Mouse (Mus musculus) adrenal gland, adult 8-10 months (tissue): ENCODE results near the gene Snap47. TPM values are rescaled to one million over a fixed set of nuclear protein-coding genes. Genes with fewer than 3 reads are reported as not detected.

ENCODE experiments used
- DNase-seq: peaks from one replicate; pipeline ENCODE4 v3.0.0; 2022
- total RNA-seq, 4 experiments: library from RNA; stranded (reverse); gene quantifications; 2 replicates each; pipeline ENCODE4 v1.2.4; 2022

Gene Snap47
- total RNA-seq, 4 experiments from 2014 or later: 106 to 112 (median 108) TPM

DNA sequence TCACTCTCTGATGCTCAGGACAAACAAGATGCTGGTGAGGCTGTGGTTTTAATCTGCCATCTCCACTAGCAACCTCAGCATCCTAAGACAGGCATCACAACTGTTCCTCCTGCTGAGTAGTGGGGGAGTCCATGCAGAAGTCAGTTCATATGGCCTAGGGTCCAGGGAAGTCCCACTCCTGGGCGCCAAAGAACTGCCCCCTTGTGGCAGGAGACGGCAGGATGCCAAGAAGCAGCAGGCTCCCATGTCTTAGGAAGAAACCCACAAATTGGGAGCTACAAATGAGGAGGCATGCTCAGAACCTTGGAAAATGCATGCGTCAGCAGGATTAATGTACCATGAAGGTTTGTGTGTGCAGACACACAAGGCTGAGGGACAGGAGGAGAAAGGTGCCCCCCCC is 84.4 kb downstream of the Snap47 start:
- no peak for DNase-seq

DNA sequence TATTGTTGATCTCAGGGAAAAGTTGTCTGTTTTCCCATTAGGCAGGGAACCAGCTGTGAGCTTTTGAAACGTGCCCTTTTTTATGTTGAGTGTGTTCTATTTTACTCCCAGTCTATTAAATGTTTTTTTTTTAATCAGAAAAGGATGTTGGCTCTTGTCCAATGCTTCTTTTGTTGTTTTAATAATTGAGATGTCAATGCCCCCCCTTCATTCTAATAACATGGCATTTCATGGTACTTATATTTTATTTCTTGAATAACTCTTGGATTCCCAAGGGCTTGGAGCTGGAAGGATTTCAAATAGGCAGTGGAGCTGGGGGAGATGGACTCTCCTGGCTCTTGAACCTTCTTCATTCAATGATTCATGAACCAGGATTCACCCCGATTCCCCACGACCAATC is 85.0 kb downstream of the Snap47 start:
- DNase-seq: no peak

DNA sequence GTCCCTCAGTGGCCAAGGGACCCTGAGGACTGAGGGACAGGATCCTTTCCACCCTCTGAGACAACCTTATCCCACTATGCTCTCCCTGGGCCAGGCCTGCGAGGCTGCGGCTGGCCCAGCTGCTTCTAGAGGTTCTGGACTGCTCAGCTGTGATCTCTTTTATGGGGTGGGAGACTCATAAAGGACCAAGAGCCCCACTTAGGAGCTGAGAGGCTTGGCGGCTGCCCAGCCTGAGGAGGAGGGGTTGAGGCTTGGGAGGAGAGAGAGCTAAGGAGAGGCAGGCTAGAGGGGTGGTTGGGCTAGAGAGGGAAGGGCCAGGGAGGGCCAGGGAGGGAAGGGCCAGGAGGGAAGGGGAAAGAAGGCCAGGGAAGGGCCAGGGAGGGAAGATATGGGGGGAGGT is 86.6 kb downstream of the Snap47 start:
- DNase-seq: no peak

DNA sequence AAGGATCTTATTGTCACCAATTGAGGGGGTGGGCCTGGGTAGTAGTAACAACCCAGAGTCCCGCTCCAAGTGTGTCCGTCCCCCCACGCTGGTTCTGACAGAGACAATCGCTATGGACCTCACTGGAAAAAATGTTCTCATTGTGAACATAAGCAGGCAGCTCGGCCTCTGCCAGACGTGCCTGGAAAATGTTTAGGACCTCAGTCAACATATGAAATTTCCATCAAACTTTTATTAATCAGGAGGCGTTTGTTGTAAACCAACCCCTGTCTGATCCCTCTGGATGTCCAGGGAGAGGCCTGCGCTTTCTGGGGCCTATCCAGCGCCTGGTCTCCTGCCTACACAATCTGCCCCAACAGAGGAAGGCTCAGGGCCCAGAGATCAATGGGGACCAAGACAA is 87.0 kb downstream of the Snap47 start:
- DNase-seq: no peak

DNA sequence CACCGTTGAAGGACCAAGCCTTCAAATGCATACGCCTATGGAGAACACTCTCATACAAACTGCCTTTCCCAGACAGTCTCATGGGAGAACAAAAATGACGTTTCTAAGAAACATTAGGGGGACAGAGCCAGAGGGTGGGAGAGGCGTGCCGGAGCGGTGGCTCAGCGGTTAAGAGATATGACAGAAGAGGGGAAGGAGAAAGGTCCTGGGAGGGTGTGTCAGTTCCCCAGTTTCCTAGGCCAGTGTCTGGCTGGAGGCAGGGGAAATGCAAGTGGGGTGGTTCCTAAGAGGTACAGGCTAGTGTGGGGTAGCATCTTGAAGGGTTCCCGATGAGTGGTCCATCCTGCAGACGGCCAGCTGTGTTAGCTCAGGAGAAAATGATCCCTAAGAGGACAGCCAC is 89.7 kb downstream of the Snap47 start:
- DNase-seq: no peak

Other genes starting within 250 kb of the Snap47 start
- 10 to 100 TPM; 46.0 to 53.6 (median 47.1) TPM for gene Mrpl55, start 248.7 kb downstream of the Snap47 start, total RNA-seq
- gene 2310033P09Rik, start 242.9 kb downstream of the Snap47 start, total RNA-seq: 10 to 100 TPM; 25.8 to 31.2 (median 29.6) TPM
- 100 to 1,000 TPM; 408 to 506 (median 446) TPM for gene Arf1, start 222.9 kb downstream of the Snap47 start, total RNA-seq
- gene Wnt3a, start 160.4 kb downstream of the Snap47 start, total RNA-seq: not detected
- 1 to 10 TPM; 1.2 to 1.5 (median 1.5) TPM for gene Wnt9a, start 144.3 kb downstream of the Snap47 start, total RNA-seq
- not detected for gene Prss38, start 75.5 kb downstream of the Snap47 start, total RNA-seq
- gene Jmjd4, start 1.1 kb downstream of the Snap47 start, total RNA-seq: 10 to 100 TPM; 10.4 to 12.1 (median 11.1) TPM
- gene Zfp867, start 21.3 kb upstream of the Snap47 start, total RNA-seq: 1 to 10 TPM; 5.1 to 9.7 (median 7.3) TPM
- gene Zkscan17, start 75.6 kb upstream of the Snap47 start, total RNA-seq: 10 to 100 TPM; 15.4 to 23.8 (median 20.3) TPM
- gene Nlrp3, start 90.4 kb upstream of the Snap47 start, total RNA-seq: 1 to 10 TPM; 1.0 to 1.6 (median 1.3) TPM
- not detected for gene Olfr222, start 125.0 kb upstream of the Snap47 start, total RNA-seq
- not detected for gene Olfr223, start 142.1 kb upstream of the Snap47 start, total RNA-seq
- 100 to 1,000 TPM; 180 to 290 (median 232) TPM for gene Mprip, start 210.1 kb upstream of the Snap47 start, total RNA-seq